Mouse (Mus musculus) layer of hippocampus, adult 18-20 months (tissue): ENCODE measurements around the gene Gm21836. TPM values are rescaled to one million over a fixed set of nuclear protein-coding genes. Genes with fewer than 3 reads are reported as not detected.
"Not testable (repeated sequence)": the region's sequence is repeated elsewhere in the genome, so short reads cannot be mapped to it uniquely, and the experiment has no call there.

Source experiments
- DNase-seq, 2 experiments: peaks; one replicate each; pipeline ENCODE4 v3.0.0; 2022; ENCODE audit warnings: low spot score in 2 of 2
- long read RNA-seq: library from polyadenylated mRNA; stranded (forward); transcript quantifications from one replicate; pipeline ENCODE4 v2.0.0, GENCODE M21; 2021
- total RNA-seq, 2 experiments: library from RNA; stranded (reverse); gene quantifications; 2 replicates each; pipeline ENCODE4 v1.2.3; 2021

Gm21836 gene
- not detected for total RNA-seq
- long read RNA-seq, result 0 reads

- not testable (repeated sequence) for DNase-seq
Measured at GRCm38 (mm10) chr9:124493693-124494092, at the start of gene Gm21836. TSS of gene Gm21836 (minus strand) at chr9:124493793.

GRCm38 (mm10) chr9:124480361-124480980 is 13.1 kb downstream of the Gm21836 start:
- not testable (repeated sequence) for DNase-seq

DNA sequence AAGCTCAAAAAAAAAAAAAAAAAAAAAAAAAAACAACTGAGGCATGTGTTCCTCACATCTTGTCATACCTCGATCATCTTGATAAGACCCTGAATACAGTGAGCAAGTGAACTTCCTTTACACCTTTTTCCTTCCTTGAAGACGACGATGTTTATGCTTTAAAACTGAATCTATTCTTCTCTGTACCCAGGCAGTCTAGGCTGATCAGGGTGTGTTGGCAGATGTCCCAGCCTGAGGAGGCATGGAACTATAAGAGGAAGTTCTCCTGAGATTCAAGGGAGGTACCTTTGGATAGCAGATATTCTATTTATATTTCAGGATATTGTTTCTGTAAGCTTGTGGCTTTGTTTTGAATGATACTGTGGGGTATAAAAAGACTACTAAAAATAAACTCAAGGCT is 15.5 kb downstream of the Gm21836 start:
- no peak for DNase-seq

GRCm38 (mm10) chr9:124476096-124476902 is 17.3 kb downstream of the Gm21836 start, which contains the start of gene Ppp2r3d:
TSS of gene Ppp2r3d (minus strand) at chr9:124476898.
- no peak for DNase-seq

GRCm38 (mm10) chr9:124475689-124476088 is 17.9 kb downstream of the Gm21836 start:
- no peak for DNase-seq

DNA sequence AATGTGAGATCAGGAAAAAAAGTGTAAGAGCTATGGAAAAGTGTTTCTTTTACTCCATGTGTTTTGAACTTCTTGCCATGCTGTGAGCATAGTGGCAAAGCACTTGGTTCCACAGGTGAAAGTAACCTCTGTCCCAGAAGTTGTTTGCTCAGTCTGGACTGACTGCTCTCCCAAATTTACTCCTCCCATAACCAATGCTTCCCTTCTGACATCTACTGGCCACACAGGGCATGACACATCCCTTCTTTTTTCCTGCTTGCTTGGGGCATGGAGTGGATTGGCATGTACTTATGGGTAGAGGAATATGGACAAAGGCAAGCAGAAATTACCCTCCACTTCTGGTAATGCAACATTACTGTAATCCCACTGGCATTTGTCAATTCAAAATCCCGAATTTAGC is 37.0 kb downstream of the Gm21836 start:
- no peak for DNase-seq

Other genes with a start within 250 kb of the Gm21836 start
- 10 to 100 TPM; 18.2 to 18.3 TPM for gene 2010315B03Rik, start 181.1 kb downstream of the Gm21836 start, total RNA-seq
- 10 to 100 TPM; 92.2 to 98.4 TPM for gene Ppp2r3d, start 16.9 kb downstream of the Gm21836 start, total RNA-seq